Mouse (Mus musculus): ENCODE results near the gene Tigd3.

Tigd3 gene

DNA sequence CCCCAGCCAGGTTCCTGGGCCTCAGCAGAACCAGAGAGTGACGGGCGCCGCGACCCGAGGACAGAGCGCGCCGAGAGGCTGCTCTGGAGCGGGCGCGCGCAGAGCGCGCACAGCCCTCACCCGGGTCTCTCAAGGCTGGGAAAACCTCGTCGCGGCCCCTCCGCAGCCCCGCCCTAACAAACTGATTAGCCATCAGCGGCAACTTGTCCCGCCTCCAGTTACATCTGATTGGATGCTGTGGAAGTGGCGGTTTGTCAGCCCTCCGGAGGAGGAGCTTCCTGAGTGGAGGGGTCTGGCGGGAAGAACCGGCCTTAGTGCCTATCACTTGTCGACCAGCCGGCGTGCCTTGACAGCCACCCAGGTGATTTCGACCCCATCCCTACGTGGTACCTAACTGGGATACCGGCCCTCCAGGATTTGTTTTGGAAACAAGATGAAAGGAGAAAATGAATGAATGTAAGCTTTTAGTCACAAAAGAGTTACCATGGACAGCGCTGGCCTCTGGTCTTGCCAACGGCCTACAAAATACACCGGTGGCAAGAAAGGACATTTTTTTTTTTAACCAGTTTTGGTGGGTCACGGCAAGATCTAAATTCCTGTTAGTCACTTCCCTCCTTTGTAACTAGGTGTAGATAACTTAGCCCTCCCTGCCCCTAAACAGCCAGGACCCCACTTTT lies at the start of gene Tigd3:
TSS of gene Tigd3 (minus strand) at position 148 of the 677 bp plus-strand sequence.
- peak; percentile 91 to 93 for DNase-seq (ENCODE audit: low spot score in 2 of 2)

DNA sequence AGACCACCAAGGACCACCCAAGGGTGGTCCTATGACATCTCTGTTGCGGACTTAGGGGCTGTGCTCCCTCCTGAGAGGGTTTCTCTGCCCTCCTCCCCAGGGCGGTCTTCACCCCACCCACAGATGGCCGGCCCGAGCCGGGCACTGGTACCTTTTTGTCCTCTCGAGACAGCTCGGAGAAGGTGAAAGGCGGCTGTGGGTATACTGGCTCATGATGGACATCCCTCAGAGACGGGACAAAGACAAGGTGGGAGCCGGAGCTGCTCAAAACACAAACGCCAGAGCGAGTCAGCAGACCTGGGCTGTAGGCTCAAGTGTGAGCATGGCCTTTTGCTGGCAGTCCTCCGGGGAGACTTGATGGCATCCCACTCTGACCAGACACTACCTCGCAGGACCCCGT lies 49.5 kb upstream of the Tigd3 start:
- DNase-seq (ENCODE audit: low spot score in 2 of 2) = no peak

DNA sequence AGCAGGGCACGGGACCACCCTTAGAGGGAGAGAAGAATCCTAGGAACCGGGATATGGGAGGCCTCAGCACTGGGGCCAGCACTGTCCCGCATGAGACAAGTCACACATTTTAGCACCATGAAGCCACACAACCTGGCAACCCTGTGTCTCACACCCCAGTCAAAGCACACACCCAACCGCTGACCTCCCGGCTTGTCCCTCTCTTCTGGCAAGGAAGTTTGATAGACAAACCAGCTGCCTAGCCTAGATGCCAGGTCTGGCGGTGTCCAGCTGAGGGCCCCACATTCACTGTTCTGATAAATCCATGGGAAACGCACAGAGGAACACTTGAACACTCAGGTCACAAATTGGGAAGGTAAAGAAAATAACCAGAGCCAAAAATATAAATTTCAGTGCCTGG lies 48.6 kb upstream of the Tigd3 start:
- no peak for DNase-seq (ENCODE audit: low spot score in 2 of 2)

DNA sequence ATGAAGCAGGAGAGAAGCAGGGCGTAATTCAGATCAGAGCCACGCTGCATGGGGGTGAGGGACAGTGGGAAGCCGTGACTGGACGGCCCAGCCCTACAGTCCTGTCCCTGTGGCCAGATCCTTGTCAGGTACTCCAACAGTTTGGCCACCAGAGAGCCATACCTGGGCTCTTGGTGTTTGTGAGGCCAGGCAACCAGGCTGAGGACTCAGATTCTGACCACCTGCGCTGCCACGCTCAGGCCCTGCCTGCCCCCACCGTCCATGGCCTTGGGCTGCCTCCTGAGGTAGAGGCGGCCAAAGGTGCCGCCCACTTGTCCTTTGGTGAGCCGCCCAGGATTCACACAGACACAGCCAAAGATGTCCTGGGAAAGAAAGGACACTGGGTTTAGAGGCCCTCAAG lies 46.7 kb upstream of the Tigd3 start:
- no peak for DNase-seq (ENCODE audit: low spot score in 2 of 2)

DNA sequence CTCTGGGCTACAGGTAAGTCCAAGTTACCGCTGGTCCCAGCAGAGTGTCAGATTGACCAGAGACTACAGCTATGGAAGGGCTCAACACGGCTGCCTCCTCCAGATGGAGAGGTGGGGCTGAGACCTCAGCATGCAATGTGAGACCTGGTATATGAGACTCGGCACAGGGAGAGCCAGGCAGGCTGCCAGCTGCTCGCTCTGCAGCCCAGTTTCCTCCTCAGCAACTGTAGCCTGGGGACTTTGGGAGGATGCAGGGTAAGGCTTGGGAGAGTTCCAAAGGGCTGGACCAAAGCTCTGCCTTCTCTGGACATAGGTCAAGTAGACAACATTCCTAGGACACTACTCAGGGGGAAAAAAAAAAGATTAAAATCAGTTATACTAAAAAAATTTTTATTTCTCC lies 46.2 kb upstream of the Tigd3 start:
- no peak for DNase-seq (ENCODE audit: low spot score in 2 of 2)

DNA sequence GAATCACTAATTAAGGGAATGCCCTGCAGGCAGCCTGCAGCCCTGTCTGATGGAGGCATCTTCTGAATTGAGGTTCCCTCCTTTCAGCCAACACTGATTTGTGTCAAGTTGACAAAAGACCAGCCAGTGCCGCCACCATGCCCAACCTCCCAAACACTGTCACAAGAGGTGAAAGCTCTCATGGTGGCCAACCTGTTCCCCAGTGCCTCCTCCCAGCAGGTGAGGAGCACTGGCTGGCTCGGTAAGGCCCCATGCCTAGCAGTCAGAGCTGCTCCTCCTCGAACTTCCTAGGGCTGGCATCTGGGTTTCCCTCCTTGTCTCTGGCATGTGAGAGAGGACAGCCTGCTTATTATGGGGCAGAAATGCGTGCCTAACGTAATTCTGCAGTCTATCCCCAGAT lies 45.8 kb upstream of the Tigd3 start:
- DNase-seq (ENCODE audit: low spot score in 2 of 2) = no peak

DNA sequence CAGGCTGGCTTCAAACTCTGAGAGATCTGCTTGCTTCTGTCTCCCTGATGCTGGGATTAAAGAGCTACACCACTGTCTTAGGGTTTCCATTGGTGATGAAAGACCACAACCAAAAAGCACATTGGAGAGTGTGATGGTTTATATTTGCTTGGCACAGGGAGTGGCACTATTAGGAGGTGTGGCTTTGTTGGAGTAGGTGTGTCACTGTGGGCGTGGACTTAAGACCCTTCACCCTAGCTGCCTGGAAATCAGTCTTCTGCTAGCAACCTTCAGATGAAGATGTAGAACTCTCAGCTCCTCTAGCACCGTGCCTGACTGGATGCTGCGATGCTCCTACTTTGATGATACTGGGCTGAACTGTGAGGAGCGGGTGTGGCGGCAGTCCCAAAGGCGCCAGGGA lies 44.6 kb upstream of the Tigd3 start:
- DNase-seq (ENCODE audit: low spot score in 2 of 2) = no peak

DNA sequence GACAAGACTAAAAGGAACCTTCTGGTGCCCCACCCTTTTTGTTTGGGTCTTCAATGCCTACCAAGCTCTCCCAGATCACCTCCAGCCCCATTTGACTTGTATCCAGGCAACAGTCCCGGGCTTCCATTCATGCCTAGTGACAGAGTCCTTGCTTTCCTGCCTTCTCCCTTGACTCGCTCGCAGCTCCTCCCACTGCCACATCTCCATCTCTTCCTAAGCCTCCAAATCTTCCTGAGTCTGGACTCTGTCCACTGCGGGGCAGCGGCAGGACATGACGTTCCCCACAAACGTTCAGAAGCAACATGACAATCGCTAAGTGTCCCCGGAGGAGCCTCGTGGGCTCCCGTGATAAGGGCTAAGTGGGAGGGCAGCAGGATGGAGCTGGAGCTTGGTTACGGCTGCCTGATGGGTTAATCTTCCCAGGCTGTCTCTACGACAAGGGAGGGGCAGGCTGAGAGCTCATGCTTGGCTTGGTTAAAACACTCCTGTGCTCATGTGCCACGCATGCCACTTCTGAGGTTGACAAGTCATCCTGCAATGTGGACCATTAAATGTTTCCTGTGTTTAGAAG lies 44.0 kb upstream of the Tigd3 start:
- DNase-seq (ENCODE audit: low spot score in 2 of 2) = no peak

DNA sequence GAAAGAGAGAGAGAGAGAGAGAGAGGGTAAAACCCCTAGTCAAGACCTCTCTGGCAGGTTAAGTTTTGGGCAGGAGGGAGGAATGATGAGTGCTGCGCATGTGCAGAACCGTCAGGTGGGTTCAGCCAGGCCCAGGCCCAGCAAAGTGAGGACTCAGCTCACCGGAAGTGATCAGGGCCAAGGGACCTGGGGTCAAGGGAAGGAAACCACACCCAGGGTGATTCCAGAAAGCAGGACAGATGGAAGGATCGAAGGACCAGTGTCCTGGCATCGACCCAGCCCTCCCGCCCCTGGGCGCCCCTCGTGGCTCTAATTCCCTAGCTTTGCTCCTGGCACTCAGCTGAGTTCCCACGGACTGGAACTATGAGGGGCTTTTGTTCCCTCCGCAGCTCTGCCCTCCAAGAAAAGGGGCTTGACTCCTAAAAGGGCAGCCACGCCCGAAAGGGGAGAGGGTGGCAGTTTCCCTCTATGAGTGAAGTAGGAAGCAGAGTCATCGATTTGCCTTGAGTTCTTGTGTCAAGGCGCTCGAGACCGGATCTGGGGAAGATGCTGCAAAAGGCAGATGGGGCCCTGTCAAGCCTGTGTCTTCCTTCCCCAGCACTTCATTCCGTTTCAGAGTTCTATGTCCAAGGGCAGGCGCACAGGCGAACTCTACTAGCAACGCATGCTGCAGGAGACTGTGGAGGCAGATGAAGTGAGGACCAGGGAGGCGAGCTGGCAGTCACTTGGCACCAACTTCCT lies 43.3 kb upstream of the Tigd3 start:
- no peak for DNase-seq (ENCODE audit: low spot score in 2 of 2)

DNA sequence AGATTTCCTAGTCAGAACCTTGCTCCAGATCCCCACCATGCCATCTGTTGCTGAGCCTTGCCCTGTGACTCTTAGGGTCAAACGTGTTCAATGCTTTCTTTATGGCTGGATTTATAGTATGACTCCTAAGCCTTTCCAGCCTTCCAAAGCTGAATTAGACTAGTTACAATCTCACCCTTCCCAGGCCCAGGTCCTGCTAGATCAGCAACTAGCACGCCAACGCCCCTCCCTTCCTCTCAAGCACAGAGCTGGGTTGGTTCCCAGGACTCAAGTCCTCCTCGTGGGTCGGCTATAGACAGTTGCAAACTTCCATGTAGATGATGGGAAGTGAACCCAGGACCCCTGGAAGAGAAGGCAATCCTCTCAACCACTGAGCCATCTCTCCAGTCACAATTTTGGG lies 41.7 kb upstream of the Tigd3 start:
- no peak for DNase-seq (ENCODE audit: low spot score in 2 of 2)

DNA sequence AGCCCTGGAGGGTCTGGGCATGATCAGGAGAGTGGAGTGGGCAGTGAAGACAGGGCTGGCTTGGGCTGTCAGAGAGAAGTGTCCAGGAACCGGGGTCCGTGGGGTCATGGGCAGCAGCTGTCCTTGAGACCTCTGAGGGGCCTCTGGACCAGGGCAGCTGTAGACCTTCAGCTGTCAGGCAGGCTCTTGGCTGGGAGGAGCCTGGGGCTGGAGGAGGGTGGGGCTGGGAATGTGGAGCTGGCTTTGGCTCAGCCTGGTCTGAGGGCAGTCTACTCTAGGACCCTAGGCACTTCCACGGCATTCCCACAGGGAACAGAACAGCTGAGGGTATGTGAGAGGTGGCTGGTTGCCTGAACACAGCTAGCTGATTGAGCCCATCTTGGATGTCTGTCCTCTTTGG lies 41.3 kb upstream of the Tigd3 start:
- DNase-seq (ENCODE audit: low spot score in 2 of 2) = no peak

DNA sequence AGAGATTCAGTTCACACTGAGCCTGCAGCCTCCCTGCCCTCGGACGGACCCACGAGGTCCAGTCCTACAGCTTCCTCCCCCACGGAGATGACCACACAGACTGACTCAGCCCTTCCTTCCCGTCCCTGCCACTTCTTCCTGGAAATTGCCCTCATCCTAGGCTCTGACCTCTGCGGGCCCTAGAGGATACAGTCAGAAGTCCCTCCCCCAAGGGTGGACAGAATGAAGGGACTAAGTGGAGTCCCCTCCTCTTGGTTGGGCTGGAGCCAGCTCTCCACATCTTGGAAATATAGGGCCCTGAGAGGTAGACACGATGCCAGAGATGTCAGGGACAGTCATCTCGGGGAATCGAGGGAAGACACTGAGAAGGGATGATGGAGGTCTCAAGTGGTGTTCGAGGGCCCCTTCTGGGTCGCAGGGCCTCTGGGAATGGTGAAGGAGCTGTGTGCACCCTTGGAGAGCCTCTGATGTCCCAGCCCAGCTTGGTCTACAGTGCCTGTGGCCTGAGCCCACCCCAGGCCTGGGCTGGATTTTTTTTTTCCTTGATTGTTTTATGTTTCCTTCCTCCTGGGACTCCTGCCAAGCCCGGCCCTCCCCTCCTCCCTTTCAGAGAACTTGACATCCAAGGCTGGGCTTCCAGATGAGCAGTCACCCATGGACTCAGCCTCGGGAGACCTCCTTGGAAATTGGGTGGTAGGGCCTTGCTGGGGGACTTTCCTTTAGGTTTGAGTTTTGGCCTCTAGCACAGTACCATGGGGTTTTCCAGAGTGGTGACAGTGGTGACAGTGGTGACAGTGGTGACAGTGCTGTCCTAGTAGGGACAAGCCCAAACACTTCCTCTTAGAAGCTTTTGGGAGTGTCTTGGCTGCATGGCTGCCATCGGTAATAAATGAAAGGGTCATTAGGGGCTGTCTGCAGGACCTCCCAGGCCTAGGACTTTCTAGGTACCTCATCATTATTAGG lies 36.0 kb upstream of the Tigd3 start:
- DNase-seq (ENCODE audit: low spot score in 2 of 2) = no peak

DNA sequence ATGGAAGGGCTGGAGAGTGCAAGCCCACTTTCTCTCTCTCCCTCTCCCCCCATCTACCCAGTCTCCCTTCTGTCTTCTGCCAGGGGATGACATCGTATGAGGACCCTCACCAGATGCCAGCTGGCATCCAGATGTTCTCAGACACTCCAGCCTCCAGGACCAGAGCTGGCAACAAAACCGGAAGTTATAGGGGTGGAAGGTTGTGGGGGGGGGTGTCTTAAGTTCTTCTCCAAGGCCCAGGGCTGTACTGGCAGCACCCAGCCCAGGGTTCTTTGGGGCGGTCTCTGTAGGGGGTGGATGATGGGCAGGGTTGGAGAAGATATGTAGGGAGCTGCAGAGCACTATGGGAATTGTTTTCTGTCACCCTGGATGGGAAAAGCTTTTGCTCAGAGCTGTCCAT lies 34.6 kb upstream of the Tigd3 start:
- DNase-seq (ENCODE audit: low spot score in 2 of 2) = no peak

DNA sequence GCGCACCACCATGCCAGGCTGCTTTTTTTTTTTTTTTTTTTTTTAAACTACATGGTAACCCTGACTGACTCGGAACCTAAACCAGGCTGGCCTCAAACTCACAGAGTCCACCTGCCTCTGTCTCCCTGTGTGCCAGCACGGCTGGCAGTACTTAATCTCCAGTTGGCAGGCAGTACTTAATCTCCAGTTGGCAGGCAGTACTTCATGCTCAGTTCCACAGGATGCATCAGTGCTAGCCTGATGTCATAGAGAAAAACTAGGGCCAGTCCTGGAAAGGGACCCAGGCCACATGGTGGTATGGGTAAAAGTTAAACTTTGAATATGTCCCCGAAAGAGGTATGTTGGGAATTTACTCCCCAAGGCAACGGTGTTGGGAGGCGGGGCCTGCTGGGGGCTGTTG lies 34.2 kb upstream of the Tigd3 start:
- no peak for DNase-seq (ENCODE audit: low spot score in 2 of 2)

DNA sequence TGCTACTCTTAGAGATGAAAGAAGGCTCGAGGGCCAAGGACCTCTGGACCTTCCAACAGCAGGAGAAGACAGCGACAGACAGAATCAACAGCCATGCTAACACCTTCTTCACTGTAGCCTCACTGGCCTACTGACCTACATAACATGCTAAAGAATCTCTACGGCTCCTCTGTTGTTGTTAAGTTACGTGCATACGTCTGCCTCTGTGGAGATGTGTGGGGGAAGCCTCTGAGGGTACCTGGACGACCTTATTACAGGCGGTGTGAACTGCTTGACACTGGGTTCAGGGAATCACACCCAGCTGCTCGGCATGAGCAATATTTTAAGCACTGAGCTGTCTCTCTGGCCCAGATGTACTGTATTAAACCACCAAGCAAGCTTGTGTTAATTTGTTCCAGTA lies 33.6 kb upstream of the Tigd3 start:
- no peak for DNase-seq (ENCODE audit: low spot score in 2 of 2)

DNA sequence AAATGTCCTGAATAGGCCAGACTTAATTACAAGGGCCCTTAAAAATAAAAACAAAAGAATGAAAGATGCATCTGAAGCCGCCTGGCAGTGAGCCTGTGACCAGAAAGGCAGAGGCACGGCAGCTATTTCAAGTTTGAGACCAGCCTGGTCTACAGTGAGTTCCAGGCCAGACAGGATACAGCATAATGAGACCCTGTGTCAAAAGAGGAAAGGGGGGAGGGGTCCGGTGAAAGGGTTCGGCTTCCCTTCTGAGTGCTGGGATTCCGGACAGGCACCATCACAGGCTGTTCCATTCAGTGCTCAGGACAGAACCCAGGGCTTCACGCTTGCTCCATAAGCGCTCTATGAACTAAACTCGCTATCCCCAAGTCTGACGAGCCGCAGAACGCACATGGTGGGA lies 33.1 kb upstream of the Tigd3 start:
- no peak for DNase-seq (ENCODE audit: low spot score in 2 of 2)

DNA sequence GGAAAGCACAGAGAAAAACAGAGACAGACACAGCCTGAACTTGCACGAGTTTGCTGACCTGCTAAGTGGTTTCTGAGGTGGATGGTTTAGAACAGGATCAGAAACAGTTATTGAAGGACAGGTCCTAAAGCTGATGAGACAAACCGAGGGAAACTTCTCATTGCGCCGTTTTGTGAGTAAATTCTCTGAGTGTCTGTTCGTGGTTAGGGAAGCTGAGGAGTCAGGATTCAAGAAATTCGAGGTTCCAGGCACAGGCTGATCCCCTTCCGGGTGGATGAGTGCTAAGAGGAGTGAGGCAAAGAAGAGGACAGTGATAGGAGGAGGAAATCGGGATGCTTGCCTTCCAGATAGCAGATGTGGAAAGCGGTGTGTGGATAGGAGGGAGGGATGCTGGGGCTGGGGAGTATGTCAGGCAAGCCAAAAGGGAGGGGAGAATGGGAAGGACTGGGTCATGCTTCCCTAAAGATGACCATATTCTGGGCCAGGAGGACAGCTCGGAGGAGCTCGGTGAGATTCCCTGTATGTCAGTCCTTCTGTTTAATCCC lies 31.4 kb upstream of the Tigd3 start:
- DNase-seq (ENCODE audit: low spot score in 2 of 2) = no peak

DNA sequence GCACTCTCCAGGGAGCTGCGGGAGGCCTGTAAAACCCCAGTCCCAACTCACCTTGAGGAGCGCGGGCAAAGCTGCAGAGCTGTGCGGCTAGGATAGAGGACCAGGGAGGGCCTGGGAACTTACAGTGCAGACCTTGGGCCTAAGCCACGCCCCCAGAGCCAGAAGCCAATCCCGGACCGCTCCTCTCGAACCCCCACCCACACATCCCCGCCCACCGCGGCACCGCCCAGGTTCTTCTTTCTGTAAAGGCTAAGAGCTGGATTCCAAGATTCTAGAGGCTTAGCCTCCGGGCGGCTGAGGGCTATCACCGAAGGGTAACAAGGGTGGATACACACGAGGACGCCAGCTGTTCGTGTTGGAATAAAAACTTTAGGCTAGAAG lies 30.8 kb upstream of the Tigd3 start, which contains the start of gene Cdc42ep2:
TSS of gene Cdc42ep2 (minus strand) at position 104 of the 381 bp plus-strand sequence.
- peak; percentile 95 for DNase-seq (ENCODE audit: low spot score in 2 of 2)

DNA sequence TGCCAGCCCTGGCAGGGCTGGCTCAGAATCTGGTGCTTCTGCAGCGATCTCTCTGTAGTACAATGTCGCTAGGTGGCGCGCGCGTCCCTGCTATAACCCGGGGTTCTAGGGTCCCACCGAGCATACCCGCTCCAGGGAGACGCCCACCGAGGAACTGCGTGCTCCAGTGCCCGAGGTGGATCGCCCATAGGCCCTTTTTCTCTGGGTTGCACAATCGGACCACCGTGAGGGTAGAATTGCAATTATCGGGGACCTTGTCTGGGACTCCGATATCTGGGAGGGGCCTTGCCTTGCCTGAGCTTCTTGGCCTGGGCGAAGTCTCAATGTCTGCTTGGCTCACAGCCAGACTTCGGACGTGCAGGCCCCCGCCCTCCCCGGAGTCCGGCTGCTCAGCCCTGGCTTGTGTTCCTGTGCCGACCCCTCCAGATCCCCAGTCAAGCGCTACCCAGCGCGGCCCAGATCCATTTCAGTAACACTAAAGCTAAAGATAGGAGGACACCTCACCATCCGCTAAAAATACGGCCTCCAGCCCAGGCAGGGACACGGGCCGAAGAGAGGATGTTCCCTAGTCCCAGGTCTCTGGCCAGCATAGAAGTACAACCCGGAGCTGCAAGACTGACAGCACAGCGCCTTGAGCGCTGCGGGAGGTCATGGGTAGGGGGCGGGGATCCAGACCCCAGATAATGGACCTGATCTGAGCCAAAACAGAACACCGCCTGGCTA lies 30.2 kb upstream of the Tigd3 start:
- peak; percentile 74 to 82 for DNase-seq (ENCODE audit: low spot score in 2 of 2)

DNA sequence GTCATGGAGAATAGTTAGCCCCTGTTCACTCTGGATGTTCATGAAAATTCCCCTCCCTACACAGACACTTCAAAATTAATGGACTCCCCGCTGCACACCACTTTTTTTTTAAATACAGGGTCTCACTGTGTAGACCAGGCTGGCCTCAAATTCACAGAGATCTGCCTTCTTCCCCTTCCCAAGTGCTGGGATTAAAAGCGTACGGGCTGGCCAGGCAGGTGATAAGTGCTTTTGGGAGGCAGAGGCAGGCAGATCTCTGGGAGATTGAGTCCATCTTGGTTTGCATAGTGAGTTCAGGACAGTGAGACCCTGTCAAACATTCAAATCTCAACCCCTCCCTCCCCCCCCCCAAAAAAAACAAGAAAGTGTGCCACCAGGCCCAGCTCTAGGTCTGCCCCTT lies 29.0 kb upstream of the Tigd3 start:
- no peak for DNase-seq (ENCODE audit: low spot score in 2 of 2)
